Mouse (Mus musculus) urinary bladder, postnatal 36 days (tissue): ENCODE results near the gene Por.

Experiments used
- DNase-seq, 2 experiments: peaks; one replicate each; pipeline ENCODE4 v3.0.0; 2022; ENCODE audit warnings: low spot score in 2 of 2, mixed read lengths in 1 of 2

Por gene

GRCm38 (mm10) chr5:135656046-135656445, 13.8 kb upstream of the Por start:
- DNase-seq, result no peak

- DNase-seq, result no peak
Observed at GRCm38 (mm10) chr5:135657128-135657527, 12.7 kb upstream of the Por start.

- no peak for DNase-seq
Observed at GRCm38 (mm10) chr5:135657703-135658373, 12.0 kb upstream of the Por start.

GRCm38 (mm10) chr5:135659956-135660355, 9.9 kb upstream of the Por start:
- DNase-seq, result no peak

- no peak for DNase-seq
Observed at GRCm38 (mm10) chr5:135660535-135660934, 9.3 kb upstream of the Por start.

- DNase-seq, result no peak
Observed at GRCm38 (mm10) chr5:135666890-135667289, 2.9 kb upstream of the Por start.

GRCm38 (mm10) chr5:135668071-135668470, 1.8 kb upstream of the Por start:
- no peak for DNase-seq

- no peak for DNase-seq
Observed at GRCm38 (mm10) chr5:135670881-135671280, 1.0 kb downstream of the Por start.

GRCm38 (mm10) chr5:135672509-135672908, 2.7 kb downstream of the Por start:
- DNase-seq, result no peak

GRCm38 (mm10) chr5:135672980-135673379, 3.1 kb downstream of the Por start:
- DNase-seq, result peak in 1 of 2 experiments; percentile 49

- no peak for DNase-seq
Observed at GRCm38 (mm10) chr5:135674349-135674775, 4.5 kb downstream of the Por start.

- DNase-seq, result peak; percentile 51 to 86
Observed at GRCm38 (mm10) chr5:135674821-135675220, 5.0 kb downstream of the Por start.

- DNase-seq, result no peak
Observed at GRCm38 (mm10) chr5:135676696-135677095, 6.9 kb downstream of the Por start.

GRCm38 (mm10) chr5:135677251-135677650, 7.4 kb downstream of the Por start:
- DNase-seq, result no peak

GRCm38 (mm10) chr5:135678481-135678880, 8.6 kb downstream of the Por start:
- DNase-seq, result no peak

- no peak for DNase-seq
Observed at GRCm38 (mm10) chr5:135680967-135681545, 11.2 kb downstream of the Por start.

- no peak for DNase-seq
Observed at GRCm38 (mm10) chr5:135682009-135682408, 12.2 kb downstream of the Por start.

GRCm38 (mm10) chr5:135682942-135683570, 13.2 kb downstream of the Por start:
- DNase-seq, result no peak

GRCm38 (mm10) chr5:135690401-135690800, 20.6 kb downstream of the Por start:
- DNase-seq, result no peak

GRCm38 (mm10) chr5:135691266-135691665, 21.4 kb downstream of the Por start:
- DNase-seq, result no peak

- no peak for DNase-seq
Observed at GRCm38 (mm10) chr5:135693281-135693853, 23.5 kb downstream of the Por start.

GRCm38 (mm10) chr5:135695277-135695721, 25.5 kb downstream of the Por start:
- peak in 1 of 2 experiments; percentile 31 for DNase-seq

GRCm38 (mm10) chr5:135697711-135698111, 27.9 kb downstream of the Por start:
- no peak for DNase-seq
